Mouse (Mus musculus) MEL (cell line): ENCODE data around the gene E2f1. TPM values are rescaled to one million over a fixed set of nuclear protein-coding genes. Genes with fewer than 3 reads are reported as not detected.

Source experiments
- DNase-seq: peaks from one replicate; pipeline ENCODE4 v3.0.0; 2011; ENCODE audit warnings: low read depth, low spot score
- H3K27ac ChIP-seq: 2 replicates; pipeline ENCODE4 v1.5.1; 2012; ENCODE audit warnings: low read depth, mild to moderate bottlenecking, control low read depth, low read length, moderate library complexity; ENCODE audit not compliant: control insufficient read depth
- H3K27me3 ChIP-seq, 2 experiments: fragments of 150-350 bp in 1 of 2; sonication (generic) in 1 of 2; 2 replicates each; pipeline ENCODE4 v1.6.1; 2012; ENCODE audit warnings: low read length in 2 of 2, mild to moderate bottlenecking in 2 of 2, improper control_type of control experiment in 1 of 2, moderate library complexity in 1 of 2; ENCODE audit not compliant: insufficient read depth in 2 of 2, control insufficient read depth in 1 of 2
- H3K36me3 ChIP-seq, 2 experiments: 2 replicates each; pipeline ENCODE4 v1.6.1; 2012 to 2014; ENCODE audit warnings: low read length in 2 of 2, improper control_type of control experiment in 1 of 2, inconsistent platforms in 1 of 2, mild to moderate bottlenecking in 1 of 2; ENCODE audit not compliant: insufficient read depth in 2 of 2, control insufficient read depth in 1 of 2
- H3K4me1 ChIP-seq, 2 experiments: fragments of 150-350 bp in 1 of 2; sonication (generic) in 1 of 2; 2 replicates each; pipeline ENCODE4 v1.6.1; 2012; ENCODE audit warnings: low read length in 2 of 2, improper control_type of control experiment in 1 of 2, mild to moderate bottlenecking in 1 of 2; ENCODE audit not compliant: insufficient read depth in 2 of 2, control insufficient read depth in 1 of 2
- H3K4me3 ChIP-seq, 2 experiments: fragments of 150-350 bp in 1 of 2; sonication (generic) in 1 of 2; 2 replicates each; pipeline ENCODE4 v1.5.1; 2012; ENCODE audit warnings: low read depth in 2 of 2, low read length in 2 of 2, mild to moderate bottlenecking in 2 of 2, moderate library complexity in 2 of 2, control low read depth in 1 of 2, improper control_type of control experiment in 1 of 2; ENCODE audit not compliant: control insufficient read depth in 1 of 2, insufficient read depth in 1 of 2
- H3K79me2 ChIP-seq: 2 replicates; pipeline ENCODE4 v1.6.1; 2012; ENCODE audit warnings: mild to moderate bottlenecking, low read length, moderate library complexity; ENCODE audit not compliant: control insufficient read depth, poor library complexity, insufficient read depth
- H3K9ac ChIP-seq: 2 replicates; pipeline ENCODE4 v1.6.1; 2012; ENCODE audit warnings: low read depth, mild to moderate bottlenecking, control low read depth, low read length, moderate library complexity; ENCODE audit not compliant: control insufficient read depth, poor library complexity, severe bottlenecking
- H3K9me3 ChIP-seq: fragments of 150-350 bp; sonication (generic); replicated peaks from 2 replicates; pipeline ENCODE4 v1.6.1; 2012; ENCODE audit warnings: mild to moderate bottlenecking, low read length, improper control_type of control experiment, moderate library complexity; ENCODE audit not compliant: insufficient read depth
- BHLHE40 ChIP-seq: IDR thresholded peaks from 2 replicates; pipeline ENCODE4 v1.6.1; 2012; ENCODE audit warnings: low read depth, mild to moderate bottlenecking, inconsistent platforms, low read length, improper control_type of control experiment, borderline replicate concordance
- CHD1 ChIP-seq: IDR thresholded peaks from 2 replicates; pipeline ENCODE4 v1.6.1; 2012; ENCODE audit warnings: low read depth, mild to moderate bottlenecking, inconsistent platforms, low read length, improper control_type of control experiment
- CTCF ChIP-seq, 3 experiments: IDR thresholded peaks in 2 of 3; conservative IDR thresholded peaks in 1 of 3; 2 replicates each; pipeline ENCODE4 v1.5.1; 2011 to 2012; ENCODE audit warnings: low read length in 3 of 3, low read depth in 2 of 3, mild to moderate bottlenecking in 2 of 3, improper control_type of control experiment in 1 of 3, inconsistent platforms in 1 of 3, mixed read lengths in 1 of 3, moderate library complexity in 1 of 3; ENCODE audit not compliant: control insufficient read depth in 1 of 3, insufficient read depth in 1 of 3, poor library complexity in 1 of 3, severe bottlenecking in 1 of 3
- E2F4 ChIP-seq: IDR thresholded peaks from 2 replicates; pipeline ENCODE4 v1.6.1; 2011; ENCODE audit warnings: low read depth, low read length, improper control_type of control experiment, borderline replicate concordance
- ETS1 ChIP-seq: IDR thresholded peaks from 2 replicates; pipeline ENCODE4 v1.6.1; 2012; ENCODE audit warnings: low read depth, mild to moderate bottlenecking, inconsistent platforms, low read length, improper control_type of control experiment, moderate library complexity
- GABPA ChIP-seq: IDR thresholded peaks from 2 replicates; pipeline ENCODE4 v1.6.1; 2012; ENCODE audit warnings: low read depth, mild to moderate bottlenecking, inconsistent platforms, low read length, improper control_type of control experiment, moderate library complexity
- HCFC1 ChIP-seq: IDR thresholded peaks from 2 replicates; pipeline ENCODE4 v1.6.1; 2012; ENCODE audit warnings: low read depth, mild to moderate bottlenecking, inconsistent platforms, low read length, improper control_type of control experiment, moderate library complexity
- KAT2A ChIP-seq: conservative IDR thresholded peaks from 2 replicates; pipeline ENCODE4 v1.6.1; 2012; ENCODE audit warnings: low read depth, low read length, improper control_type of control experiment, inconsistent platforms
- MAZ ChIP-seq: IDR thresholded peaks from 2 replicates; pipeline ENCODE4 v1.6.1; 2012; ENCODE audit warnings: low read depth, mild to moderate bottlenecking, inconsistent platforms, low read length, improper control_type of control experiment
- MXI1 ChIP-seq: IDR thresholded peaks from 2 replicates; pipeline ENCODE4 v1.6.1; 2011; ENCODE audit warnings: mild to moderate bottlenecking, low read depth, low read length, improper control_type of control experiment
- MYC ChIP-seq: IDR thresholded peaks from 2 replicates; pipeline ENCODE4 v1.6.1; 2011; ENCODE audit warnings: low read depth, mild to moderate bottlenecking, low read length, improper control_type of control experiment, moderate library complexity
- NELFE ChIP-seq: IDR thresholded peaks from 2 replicates; pipeline ENCODE4 v1.6.1; 2011; ENCODE audit warnings: low read depth, low read length, improper control_type of control experiment
- POLR2AphosphoS2 ChIP-seq: IDR thresholded peaks from 2 replicates; pipeline ENCODE4 v1.6.1; 2011; ENCODE audit warnings: low read length, improper control_type of control experiment
- RCOR1 ChIP-seq: IDR thresholded peaks from 2 replicates; pipeline ENCODE4 v1.6.1; 2012; ENCODE audit warnings: low read depth, mild to moderate bottlenecking, inconsistent platforms, low read length, improper control_type of control experiment
- SMC3 ChIP-seq: IDR thresholded peaks from 2 replicates; pipeline ENCODE4 v1.6.1; 2011; ENCODE audit warnings: low read depth, low read length, improper control_type of control experiment
- TAL1 ChIP-seq: IDR thresholded peaks from 2 replicates; pipeline ENCODE4 v1.6.1; 2012; ENCODE audit warnings: mild to moderate bottlenecking, inconsistent platforms, low read length, moderate library complexity, mixed read lengths
- ZMIZ1 ChIP-seq: IDR thresholded peaks from 2 replicates; pipeline ENCODE4 v1.6.1; 2012; ENCODE audit warnings: low read depth, mild to moderate bottlenecking, inconsistent platforms, low read length, improper control_type of control experiment, moderate library complexity
- ZNF384 ChIP-seq: IDR thresholded peaks from 2 replicates; pipeline ENCODE4 v1.6.1; 2012; ENCODE audit warnings: low read depth, mild to moderate bottlenecking, inconsistent platforms, low read length, improper control_type of control experiment
- polyA plus RNA-seq, 2 experiments: library from polyadenylated mRNA; stranded (reverse) in 1 of 2; unstranded in 1 of 2; fragments of >175 nt in 1 of 2; fragments of >200 nt in 1 of 2; gene quantifications; 2 replicates each; pipeline versions ENCODE4 v1.2.1 to v1.2.4; 2012; ENCODE audit warnings: low replicate concordance in 2 of 2, low read depth in 1 of 2; ENCODE audit not compliant: insufficient read length in 2 of 2, insufficient read depth in 1 of 2, missing spikeins in 1 of 2
- total RNA-seq: library from RNA; depleted of rRNA; stranded (reverse); fragments of 300-350 nt; gene quantifications from 2 replicates; pipeline ENCODE4 v1.2.3, GENCODE M21; 2012

E2f1 gene
- total and polyA plus RNA-seq, 3 experiments = 17.4 to 41.6 TPM; not detected in 1

DNA sequence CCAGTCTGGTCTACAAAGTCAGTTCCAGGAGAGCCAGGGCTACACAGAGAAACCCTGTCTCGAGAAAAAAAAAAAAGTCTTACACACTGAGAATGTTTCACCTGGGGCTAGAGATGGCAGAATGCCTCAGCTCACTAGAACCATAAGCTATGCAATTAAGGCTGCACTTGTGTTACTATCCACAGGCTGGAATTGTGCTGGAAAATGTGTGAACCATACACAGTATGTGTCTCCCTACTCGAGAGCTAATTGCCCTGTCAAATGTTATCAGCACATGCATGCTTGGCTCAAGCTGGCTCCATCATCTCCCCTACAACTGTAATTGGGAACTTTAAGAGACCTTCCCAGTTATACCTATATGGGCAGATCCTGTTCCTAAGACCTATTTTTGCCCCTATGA, 18.8 kb downstream of the E2f1 start:
- no peak overlapping the region for H3K27ac ChIP-seq
- H3K36me3 ChIP-seq = no peaks in the 10 kb centered on the region; a peak in 1 of 4 replicates
- no peak for DNase-seq
- no peak overlapping the region for H3K4me3 ChIP-seq
- H3K9me3 ChIP-seq = no peaks in the 10 kb centered on the region
- TF ChIP-seq SMC3 = no peak
- TF ChIP-seq POLR2AphosphoS2 = no peak
- TF ChIP-seq MXI1 = no peak
- TF ChIP-seq RCOR1 = no peak
- no peak for TF ChIP-seq CHD1
- TF ChIP-seq MAZ = no peak
- no peak for TF ChIP-seq CTCF (IDR thresholded peaks at IDR 0.05 in 2 of 3, conservative IDR thresholded peaks at IDR 0.05 in 1 of 3; ENCODE audit: control insufficient read depth in 1 of 3, insufficient read depth in 1 of 3, low read depth in 2 of 3, low read length in 3 of 3, poor library complexity in 1 of 3, severe bottlenecking in 1 of 3)
- TF ChIP-seq ETS1 = no peak
- TF ChIP-seq E2F4 = no peak
- TF ChIP-seq BHLHE40 = no peak
- no peak for TF ChIP-seq ZNF384
- TF ChIP-seq HCFC1 = no peak
- no peak for TF ChIP-seq TAL1
- no peak for TF ChIP-seq KAT2A
- no peak for TF ChIP-seq NELFE
- TF ChIP-seq ZMIZ1 = no peak
- no peak for TF ChIP-seq MYC
- no peak overlapping the region for H3K9ac ChIP-seq
- no peaks in the 10 kb centered on the region for H3K27me3 ChIP-seq
- H3K4me1 ChIP-seq = no peaks in the 10 kb centered on the region
- no peaks in the 10 kb centered on the region for H3K79me2 ChIP-seq

GRCm38 (mm10) chr2:154549886-154550189, 19.9 kb downstream of the E2f1 start:
- no peak for DNase-seq
- H3K79me2 ChIP-seq = no peaks in the 10 kb centered on the region

More at GRCm38 (mm10) chr2:154549886-154550189, 19.9 kb downstream of the E2f1 start:
- no peak for TF ChIP-seq GABPA
- TF ChIP-seq, all 39 proteins: peak for 0
- H3K27ac ChIP-seq = no peak overlapping the region
- H3K4me3 ChIP-seq = no peak overlapping the region
- H3K27me3 ChIP-seq = no peaks in the 10 kb centered on the region
- H3K36me3 ChIP-seq = no peaks in the 10 kb centered on the region; a peak in 1 of 4 replicates
- H3K4me1 ChIP-seq = no peaks in the 10 kb centered on the region
- no peak overlapping the region for H3K9ac ChIP-seq
- H3K9me3 ChIP-seq = no peaks in the 10 kb centered on the region
